Mouse (Mus musculus) thymus, postnatal 0 days (tissue): Measurements from ENCODE around the gene Nup160. TPM values are rescaled to one million over a fixed set of nuclear protein-coding genes. Genes with fewer than 3 reads are reported as not detected.

ENCODE experiments used
- DNase-seq: peaks from one replicate; pipeline ENCODE4 v3.0.0-alpha.2; 2015; ENCODE audit warnings: low spot score
- polyA plus RNA-seq: library from polyadenylated mRNA; unstranded; fragments of >200 nt; fragmentation: Nextera tagmentation; extraction: Ambion mirVana; gene quantifications from 2 replicates; pipeline ENCODE4 v1.2.1, GENCODE M21; 2015

The Nup160 gene
- polyA plus RNA-seq, 1 experiment from 2014 or later = 31.8 TPM

DNA sequence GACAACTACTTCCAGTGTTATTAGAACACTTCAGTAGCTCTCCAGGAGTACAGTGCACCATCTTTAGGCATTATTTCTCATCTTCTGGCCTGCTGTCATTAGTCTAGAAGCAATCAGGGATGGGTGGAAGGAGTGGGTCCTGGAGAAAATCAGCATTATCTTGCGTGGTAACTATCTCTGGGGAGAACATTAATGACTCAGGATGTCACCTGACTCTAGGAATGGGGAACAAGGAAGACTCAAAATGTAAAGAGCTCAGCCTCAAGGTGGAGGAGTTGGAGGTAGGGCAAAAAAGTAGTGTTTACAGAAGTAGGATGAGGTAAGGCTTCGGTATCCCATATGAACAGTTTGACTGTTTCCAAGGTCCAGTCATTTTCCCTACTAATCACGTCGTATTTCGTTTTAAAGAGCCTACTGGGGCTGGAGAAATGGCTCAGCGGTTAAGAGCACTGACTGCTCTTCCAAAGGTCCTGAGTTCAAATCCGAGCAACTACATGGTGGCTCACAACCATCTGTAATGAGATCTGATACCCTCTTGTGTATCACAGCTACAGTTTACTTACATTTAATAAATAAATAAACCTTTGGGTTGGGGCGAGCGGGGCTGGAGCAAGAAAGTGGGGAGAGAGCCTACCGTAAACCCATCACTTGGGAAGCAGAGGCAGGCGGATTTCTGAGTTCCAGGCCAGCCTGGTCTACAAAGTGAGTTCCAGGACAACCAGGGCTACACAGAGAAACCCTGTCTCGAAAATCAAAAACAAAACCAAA, 67.5 kb downstream of the Nup160 start:
- DNase-seq = peak; percentile 4

DNA sequence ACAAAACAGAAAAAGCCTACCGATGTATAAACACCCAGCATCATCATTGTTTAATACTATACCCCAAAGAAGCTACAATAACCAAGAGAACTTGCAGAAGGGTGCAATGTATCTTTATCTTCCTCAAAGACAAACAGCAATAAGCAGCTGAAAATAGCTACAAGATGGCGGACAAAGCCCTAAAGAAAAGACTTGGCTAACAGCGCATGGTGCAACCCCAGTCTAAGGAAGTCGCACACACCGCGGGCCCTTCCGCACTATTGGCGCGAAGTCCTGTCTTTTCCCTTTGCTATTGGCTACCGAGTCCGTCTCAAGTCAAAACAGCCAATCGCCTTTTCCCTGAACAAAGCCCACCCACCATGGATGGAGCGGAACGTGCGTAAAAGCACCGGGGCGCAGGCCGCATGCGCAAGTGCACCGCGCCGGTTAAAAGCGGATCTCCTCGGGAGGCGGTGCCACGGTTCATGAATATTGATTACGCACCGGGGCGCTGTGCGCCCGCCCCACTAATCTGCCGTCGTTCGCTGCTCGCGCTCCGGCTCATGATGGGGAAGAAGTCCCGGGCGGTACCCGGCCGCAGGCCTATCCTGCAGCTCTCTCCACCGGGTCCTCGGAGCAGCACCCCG, 68.2 kb downstream of the Nup160 start, which contains the start of gene Fnbp4:
Gene Fnbp4, plus strand, starts transcription at position 318 of the 626 bp plus-strand sequence.
- peak; percentile 99 for DNase-seq

DNA sequence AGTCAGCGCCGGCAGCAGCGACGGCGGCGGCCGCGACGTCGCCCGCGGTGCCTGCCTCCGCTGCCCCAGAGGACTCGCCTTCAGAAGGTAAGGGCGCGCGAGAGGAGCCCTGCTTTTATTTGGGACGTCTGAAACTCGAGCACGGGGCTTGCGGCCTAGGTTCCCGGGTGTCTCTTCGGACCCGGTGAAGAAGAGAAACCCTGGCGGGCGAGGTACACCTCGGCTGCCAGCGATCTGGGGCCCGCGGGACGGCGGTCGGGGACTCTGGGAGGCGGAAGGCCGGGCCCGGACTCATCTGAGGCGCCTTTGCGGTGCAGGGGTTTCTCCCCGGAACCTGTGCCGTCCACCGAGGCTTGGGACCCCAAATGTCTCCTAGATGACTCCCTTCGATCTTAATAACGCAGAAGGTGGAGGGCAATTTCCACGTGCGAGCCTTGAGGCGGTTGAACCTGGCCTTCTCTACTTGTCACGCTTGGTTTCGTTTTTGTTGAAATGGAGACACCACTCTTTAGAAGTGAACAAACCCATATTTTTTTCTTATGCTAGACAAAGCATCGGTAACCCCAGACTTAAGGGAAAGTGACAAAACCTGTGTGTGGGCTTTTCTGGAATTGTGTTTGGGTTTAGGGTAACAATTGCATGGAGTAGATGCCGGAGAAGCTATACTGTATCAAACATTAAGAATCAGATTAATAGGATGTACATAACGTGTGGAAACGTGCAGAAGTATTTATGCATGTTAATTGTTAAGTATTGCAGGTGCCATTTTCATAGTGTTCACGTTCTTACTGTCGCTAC, 68.9 kb downstream of the Nup160 start:
- DNase-seq = peak; percentile 13

DNA sequence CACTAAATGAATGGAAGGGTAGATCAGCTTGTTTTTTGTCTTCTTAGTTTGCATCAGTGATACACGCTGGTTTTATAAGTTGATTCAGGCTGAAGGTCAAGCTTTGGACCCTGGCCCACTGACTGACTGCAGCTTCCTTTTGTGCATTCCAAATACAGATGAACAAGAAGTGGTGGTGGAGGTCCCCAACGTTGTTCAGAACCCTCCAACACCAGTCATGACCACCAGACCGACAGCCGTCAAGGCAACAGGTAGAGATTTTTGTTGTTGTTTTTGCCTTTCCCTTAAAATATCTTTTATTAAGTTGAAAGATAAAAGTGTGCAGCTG, 69.5 kb downstream of the Nup160 start:
- DNase-seq = no peak

DNA sequence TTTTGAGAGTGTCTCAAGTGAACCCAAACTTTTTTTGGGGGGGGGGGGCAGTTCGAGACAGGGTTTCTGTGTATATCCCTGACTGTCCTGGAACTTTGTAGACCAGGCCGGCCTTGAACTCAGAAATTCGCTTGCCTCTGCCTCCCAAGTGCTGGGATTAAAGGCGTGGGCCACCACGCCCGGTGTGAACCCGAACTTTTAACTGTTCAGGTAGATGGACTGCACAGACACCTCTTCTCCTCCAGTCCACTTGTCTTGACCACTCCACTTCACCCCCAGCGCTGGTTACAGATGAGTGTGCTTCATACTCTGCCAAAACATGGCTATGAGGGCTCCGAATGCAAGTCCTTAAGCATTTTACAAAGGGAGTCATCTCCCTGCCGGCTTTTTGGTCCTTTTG, 70.1 kb downstream of the Nup160 start:
- no peak for DNase-seq

DNA sequence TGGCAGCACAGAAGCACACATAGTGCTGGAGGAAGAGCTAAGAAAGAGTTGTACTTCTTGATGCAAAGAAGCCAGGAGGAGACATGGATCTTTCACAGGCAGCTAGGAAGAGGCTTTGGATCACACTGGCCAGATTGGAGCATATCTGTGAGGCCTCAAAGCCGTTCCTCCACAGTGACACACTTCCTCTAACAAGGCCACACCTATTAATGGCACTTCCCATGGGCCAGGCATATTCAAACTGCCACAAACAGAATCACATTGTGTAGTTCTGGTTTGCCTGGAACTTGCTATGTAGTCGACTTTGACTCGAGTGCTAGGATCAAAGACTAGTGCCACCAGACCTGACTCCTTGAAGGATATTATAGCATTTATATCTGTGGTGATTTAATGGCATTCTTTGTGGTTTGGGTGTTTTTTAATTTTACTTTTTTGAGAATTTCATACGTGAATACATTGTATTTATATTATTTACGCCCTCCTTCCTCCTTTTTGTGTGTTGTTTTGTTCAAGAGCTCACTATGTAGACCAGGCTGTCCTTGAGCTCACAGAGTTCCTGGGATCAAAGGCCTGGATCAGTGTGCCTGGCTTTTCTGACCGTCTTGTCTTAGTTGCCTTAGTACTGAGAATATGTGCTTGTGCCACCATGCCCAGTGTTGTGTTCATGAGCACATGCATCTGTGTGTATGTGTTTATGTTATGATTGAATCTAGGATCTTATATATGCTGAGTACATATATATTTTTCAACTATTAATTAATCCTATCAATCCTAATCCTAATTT, 72.9 kb downstream of the Nup160 start:
- no peak for DNase-seq

DNA sequence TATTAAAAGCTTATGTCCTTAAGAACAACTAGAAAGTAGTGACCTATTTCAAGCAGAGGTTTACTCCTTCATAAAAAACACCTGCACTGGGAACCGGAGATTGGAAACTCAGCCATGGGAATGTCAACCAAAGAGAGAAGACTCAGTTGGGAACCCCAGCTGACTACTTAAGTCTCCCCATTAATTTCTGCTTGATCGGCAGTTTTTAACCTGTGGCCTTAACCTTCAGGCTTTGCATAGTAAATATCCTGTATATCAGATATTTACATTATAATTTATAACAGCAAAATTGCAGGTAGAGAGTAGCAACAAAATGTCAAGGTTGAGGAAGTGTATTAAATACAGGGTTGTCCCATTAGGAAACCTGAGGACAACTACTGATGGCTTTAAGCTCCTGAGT, 76.5 kb downstream of the Nup160 start:
- no peak for DNase-seq

DNA sequence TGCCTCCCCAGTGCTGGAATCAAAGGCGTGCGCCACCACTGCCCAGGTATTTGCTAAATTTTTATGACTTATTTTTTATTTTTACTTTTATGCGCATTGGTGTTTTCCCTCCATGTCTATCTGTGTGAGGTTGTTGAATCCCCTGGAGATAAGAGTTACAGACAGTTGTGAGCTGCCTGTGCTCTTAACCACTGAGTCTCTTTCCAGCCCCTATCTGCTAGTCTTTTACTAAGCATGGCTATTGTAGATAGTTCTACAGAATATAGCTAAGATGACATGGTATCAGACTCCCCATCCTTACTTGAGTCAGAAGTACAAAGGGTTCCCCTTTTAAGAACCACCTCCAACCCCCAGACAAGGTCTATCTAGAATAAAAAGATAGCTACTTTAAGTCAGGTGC, 77.2 kb downstream of the Nup160 start:
- DNase-seq = no peak

DNA sequence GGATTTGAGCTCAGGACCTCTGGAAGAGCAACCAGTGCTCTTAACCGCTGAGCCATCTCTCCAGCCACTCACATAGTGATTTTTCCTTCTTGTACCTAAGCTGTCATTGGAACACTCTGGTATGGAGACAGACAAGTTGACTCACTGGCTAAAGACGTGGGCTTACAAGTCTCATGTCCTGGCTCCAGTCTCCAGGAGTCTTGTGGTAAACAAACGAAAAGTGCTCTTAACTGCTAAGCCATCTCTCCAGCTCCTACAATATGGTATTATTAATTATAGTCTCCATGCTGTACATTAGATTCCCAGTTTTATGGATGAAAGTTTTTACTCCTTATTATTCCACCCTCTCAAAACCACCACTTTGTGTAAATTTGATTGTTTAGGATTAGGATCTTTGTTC, 88.1 kb downstream of the Nup160 start:
- DNase-seq = no peak

DNA sequence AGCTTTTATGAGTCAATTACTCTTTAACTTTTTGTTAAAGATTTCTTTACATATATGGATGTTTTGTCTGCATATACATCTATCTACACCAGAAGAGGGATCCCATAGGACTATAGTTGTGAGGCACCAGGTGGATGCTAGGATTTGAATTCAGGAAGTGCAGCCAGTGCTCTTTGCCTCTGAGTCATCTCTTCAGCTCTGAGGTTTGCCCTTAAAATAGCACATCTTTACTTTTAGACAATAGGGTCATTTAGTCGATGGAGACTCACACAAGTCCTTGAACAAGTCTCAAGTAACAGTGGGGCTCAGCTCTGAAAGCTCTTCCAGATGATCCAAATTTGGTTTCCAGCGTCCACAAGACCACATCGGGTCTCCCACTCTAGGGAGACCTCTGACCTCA, 104.3 kb downstream of the Nup160 start:
- DNase-seq = no peak

DNA sequence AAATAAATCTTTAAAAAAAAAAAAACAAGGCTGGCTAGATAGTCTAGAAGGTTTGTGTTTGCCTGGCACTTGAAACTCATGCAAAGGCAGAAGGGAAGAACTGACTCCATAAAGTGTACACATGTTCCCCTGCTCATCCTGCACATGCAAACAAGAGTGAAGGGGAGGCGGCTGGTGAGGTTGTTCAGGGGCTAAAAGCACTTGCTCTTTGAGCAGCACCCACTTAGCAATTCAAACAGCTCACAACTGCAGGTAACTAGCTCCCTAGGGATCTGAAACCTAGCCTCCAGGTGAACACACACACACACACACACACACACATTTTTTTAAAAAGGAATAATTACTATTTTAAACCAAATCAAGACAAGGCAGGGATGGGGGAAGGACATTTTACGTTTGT, 104.9 kb downstream of the Nup160 start:
- no peak for DNase-seq

DNA sequence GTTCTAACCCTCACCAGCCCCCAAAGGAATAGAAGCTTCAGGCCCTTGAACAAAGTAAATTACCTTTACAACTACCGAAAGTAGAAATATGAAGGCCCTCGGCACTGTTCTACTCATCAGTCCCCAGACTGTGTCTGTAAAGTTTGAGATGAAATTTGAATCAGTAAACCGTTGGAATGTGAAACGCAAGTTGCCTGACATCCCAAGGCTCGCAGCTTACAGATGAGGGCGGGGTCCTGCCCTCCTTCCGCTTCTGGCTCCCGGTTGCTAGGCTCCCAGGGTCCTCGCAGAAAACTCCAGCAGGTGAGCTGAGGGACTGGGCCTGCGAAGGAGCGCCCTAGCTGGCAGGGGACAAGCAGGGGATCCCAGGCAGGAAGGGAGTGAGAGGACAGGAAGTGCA, 105.4 kb downstream of the Nup160 start, which contains the start of gene Agbl2:
Gene Agbl2, plus strand, starts transcription at position 270 of the 400 bp plus-strand sequence.
- DNase-seq = peak; percentile 6

DNA sequence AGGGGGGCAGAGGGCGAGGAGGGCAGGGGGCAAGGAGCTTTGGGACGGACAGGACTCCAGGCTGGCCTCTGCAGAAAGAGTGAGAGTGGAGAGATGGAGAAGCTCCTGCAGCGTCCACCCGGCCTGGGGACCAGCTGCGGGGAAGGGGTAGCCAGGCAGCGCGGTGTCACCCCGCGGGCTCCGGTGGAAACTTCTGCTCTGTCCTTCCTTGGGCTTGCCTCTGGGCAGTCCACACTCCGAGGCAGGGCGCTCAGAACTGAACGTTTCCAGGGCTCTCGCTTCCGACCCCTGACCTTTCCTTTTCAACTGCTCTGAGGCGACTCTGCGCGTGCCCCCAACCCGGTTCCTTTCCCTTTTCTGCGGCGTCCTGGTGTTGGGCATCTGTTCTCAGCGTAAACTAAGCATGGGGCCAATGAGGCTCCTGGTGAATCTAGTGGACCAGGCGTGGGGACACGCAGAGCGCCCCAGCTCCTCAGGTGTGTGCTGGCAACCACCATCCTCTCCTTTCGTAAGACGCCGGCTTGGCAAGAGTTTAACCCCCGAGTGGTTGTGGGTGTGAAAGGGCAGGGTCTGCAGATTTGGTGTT, 106.0 kb downstream of the Nup160 start:
- DNase-seq = no peak

Other genes with a start within 250 kb of the Nup160 start
- 1.6 and 1.7 TPM in 2 replicates for gene Ptprj, start 96.6 kb upstream of the Nup160 start, polyA plus RNA-seq
- gene Fnbp4, start 68.2 kb downstream of the Nup160 start, polyA plus RNA-seq = 58.6 and 82.8 TPM in 2 replicates
- gene Agbl2, start 105.5 kb downstream of the Nup160 start, polyA plus RNA-seq = 0.19 and 0.26 TPM in 2 replicates
- gene Mtch2, start 169.9 kb downstream of the Nup160 start, polyA plus RNA-seq = 140 and 150 TPM in 2 replicates
- 4.4 and 4.5 TPM in 2 replicates for gene C1qtnf4, start 208.6 kb downstream of the Nup160 start, polyA plus RNA-seq
- 30.8 and 31.8 TPM in 2 replicates for gene Kbtbd4, start 227.5 kb downstream of the Nup160 start, polyA plus RNA-seq
- 224 and 230 TPM in 2 replicates for gene Ndufs3, start 227.6 kb downstream of the Nup160 start, polyA plus RNA-seq